ENCODE assay signal across 13 mouse cellular contexts in the genomic region with DNA sequence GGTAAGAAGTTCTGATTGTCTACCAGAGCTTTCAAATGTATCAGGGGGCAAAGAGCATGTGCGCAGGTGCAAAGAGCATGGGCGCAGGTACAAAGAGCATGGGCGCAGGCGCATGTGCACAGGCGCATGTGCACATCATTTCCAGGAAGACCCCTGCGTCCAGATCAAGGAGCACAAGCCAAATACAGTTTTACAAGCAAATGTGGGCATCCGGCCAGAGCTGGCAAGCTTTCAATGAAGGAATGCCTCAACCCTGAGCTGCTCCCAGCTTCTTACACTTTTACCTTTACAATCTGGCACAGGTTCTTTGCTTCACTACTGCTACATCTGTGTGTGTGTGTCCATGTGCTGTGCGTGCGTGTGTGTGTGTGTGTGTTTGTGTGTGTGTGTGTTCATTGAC.
DNase-seq lines count a peak whose midpoint lies in the region; ATAC-seq lines count a peak whose summit lies in the region.
"Had no signal": no experiment of that assay in that cellular context is flagged by ENCODE, and none has a peak within 500 bp of the region (broad histone marks: within the 10 kb centered on the region; RNA-seq: fewer than 3 reads in every experiment).

No protein-coding gene starts in this region.

- 92% methylated on average over 9 of the region's 9 CpGs for WGBS in kidney, embryonic 14.5 days
- 43% methylated on average over 9 of the region's 9 CpGs for WGBS in limb, embryonic 15.5 days

- DNase-seq in cerebellum, postnatal 36 days: peak; percentile 8 to 15
- no peak for DNase-seq in cerebellum, adult 8-10 months
- peak; percentile 3 for DNase-seq in kidney, adult 18-20 months
- DNase-seq in right cerebral cortex, postnatal 4 days: peak; percentile 19
- DNase-seq in right cerebral cortex, postnatal 36 days (ENCODE audit: low spot score in 2 of 2): no peak
- DNase-seq in frontal cortex, postnatal 25 days (ENCODE audit: low spot score in 2 of 2): no peak
- DNase-seq: thymus, postnatal 14 days had no signal

- no peaks in the 10 kb centered on the region for H3K9me3 ChIP-seq in kidney, embryonic 14.5 days (ENCODE audit: control insufficient read depth, low read length)
- H3K9me3 ChIP-seq in limb, embryonic 15.5 days: no peaks in the 10 kb centered on the region
- H3K9me3 ChIP-seq: liver, embryonic 15.5 days; neural tube, embryonic 15.5 days had no signal

- H3K4me1 ChIP-seq in kidney, embryonic 14.5 days (ENCODE audit: control insufficient read depth, insufficient read depth, low read length): no peaks in the 10 kb centered on the region
- H3K4me1 ChIP-seq in limb, embryonic 15.5 days: peaks cover 27% of the 10 kb centered on the region
- H3K4me1 ChIP-seq: liver, embryonic 15.5 days; neural tube, embryonic 15.5 days had no signal

- H3K27ac ChIP-seq in kidney, embryonic 14.5 days (ENCODE audit: low read depth, low read length): no peak overlapping the region
- H3K27ac ChIP-seq in limb, embryonic 15.5 days: no peak overlapping the region
- H3K27ac ChIP-seq: left cerebral cortex, adult 2 months; liver, embryonic 15.5 days; neural tube, embryonic 15.5 days had no signal

- no peak overlapping the region for H3K9ac ChIP-seq in kidney, embryonic 14.5 days (ENCODE audit: low read depth, low read length)
- H3K9ac ChIP-seq in limb, embryonic 15.5 days: no peak overlapping the region
- H3K9ac ChIP-seq: liver, embryonic 15.5 days; neural tube, embryonic 15.5 days had no signal

- ATAC-seq in kidney, embryonic 14.5 days (ENCODE audit: low FRiP score, low TSS enrichment): no peak
- no peak for ATAC-seq in limb, embryonic 15.5 days (ENCODE audit: insufficient number of reproducible peaks, low FRiP score, low TSS enrichment, low read depth)
- ATAC-seq: CD4-positive, CD25-positive, alpha-beta regulatory T cell, adult 4 months had no signal

- H3K4me2 ChIP-seq in kidney, embryonic 14.5 days (replicated peaks; ENCODE audit: low read depth, low read length): no peak overlapping the region
- H3K4me2 ChIP-seq in limb, embryonic 15.5 days: 0 out of 2 replicates have a peak overlapping the region, but pooled peaks have one; percentile 10
- H3K4me2 ChIP-seq: liver, embryonic 15.5 days; neural tube, embryonic 15.5 days had no signal

- no peaks in the 10 kb centered on the region for H3K27me3 ChIP-seq in kidney, embryonic 14.5 days (ENCODE audit: control insufficient read depth, insufficient read depth, low read length)
- no peaks in the 10 kb centered on the region for H3K27me3 ChIP-seq in limb, embryonic 15.5 days
- H3K27me3 ChIP-seq: liver, embryonic 15.5 days; neural tube, embryonic 15.5 days had no signal

- H3K36me3 ChIP-seq in kidney, embryonic 14.5 days (ENCODE audit: control insufficient read depth, insufficient read depth, low read length): no peaks in the 10 kb centered on the region
- H3K36me3 ChIP-seq in limb, embryonic 15.5 days: no peaks in the 10 kb centered on the region
- H3K36me3 ChIP-seq: liver, embryonic 15.5 days; neural tube, embryonic 15.5 days had no signal

- H3K4me3 ChIP-seq in kidney, embryonic 14.5 days (ENCODE audit: low read length): no peak overlapping the region
- H3K4me3 ChIP-seq in limb, embryonic 15.5 days: no peak overlapping the region
- H3K4me3 ChIP-seq: left cerebral cortex, adult 2 months; liver, embryonic 15.5 days; neural tube, embryonic 15.5 days had no signal

Comparison
In these comparisons a context has a peak if more than half of its experiments do, and no peak if none do; other contexts are left out.
1. DNase-seq: peak in cerebellum, postnatal 36 days (2 of 2), kidney, adult 18-20 months (single experiment) and right cerebral cortex, postnatal 4 days (single experiment); none in cerebellum, adult 8-10 months (single experiment), right cerebral cortex, postnatal 36 days (0 of 2) and frontal cortex, postnatal 25 days (0 of 2).